Mouse (Mus musculus) CH12.LX (cell line): Measurements from ENCODE around the gene Hras.

Experiments used
- CTCF ChIP-seq, 2 experiments: IDR thresholded peaks in 1 of 2; conservative IDR thresholded peaks in 1 of 2; 2 replicates each; pipeline ENCODE4 v1.5.1; 2011 to 2012; ENCODE audit warnings: low read depth in 2 of 2, low read length in 2 of 2, improper control_type of control experiment in 1 of 2, inconsistent platforms in 1 of 2, mild to moderate bottlenecking in 1 of 2, moderate library complexity in 1 of 2
- EP300 ChIP-seq: IDR thresholded peaks from 2 replicates; pipeline ENCODE4 v1.6.1; 2011; ENCODE audit warnings: low read length, improper control_type of control experiment
- POLR2A ChIP-seq: IDR thresholded peaks from 2 replicates; pipeline ENCODE4 v1.6.1; 2011; ENCODE audit warnings: low read depth, mild to moderate bottlenecking, improper control_type of control experiment, low read length

GRCm38 (mm10) chr7:141231111-141231510 lies 37.3 kb upstream of the Hras start:
- TF ChIP-seq POLR2A, result no peak
- no peak for TF ChIP-seq CTCF (conservative IDR thresholded peaks at IDR 0.05 in 1 of 2, IDR thresholded peaks at IDR 0.05 in 1 of 2; ENCODE audit: low read depth in 2 of 2, low read length in 2 of 2)
- no peak for TF ChIP-seq EP300
